Mouse (Mus musculus): ENCODE results near the gene Tmem178b. TPM values are rescaled to one million over a fixed set of nuclear protein-coding genes. Genes with fewer than 3 reads are reported as not detected.

Tmem178b gene
- total RNA-seq, 1 experiment from 2014 or later, result not detected

GRCm38 (mm10) chr6:40006006-40006765 lies 133.1 kb downstream of the Tmem178b start:
- ATAC-seq (replicated peaks in 1 of 2; ENCODE audit: insufficient read depth in 1 of 2, low FRiP score in 2 of 2, low TSS enrichment in 1 of 2, low read depth in 1 of 2, poor library complexity in 2 of 2, severe bottlenecking in 2 of 2), result no peak

- no peak for ATAC-seq (replicated peaks in 1 of 2; ENCODE audit: insufficient read depth in 1 of 2, low FRiP score in 2 of 2, low TSS enrichment in 1 of 2, low read depth in 1 of 2, poor library complexity in 2 of 2, severe bottlenecking in 2 of 2)
Measured at GRCm38 (mm10) chr6:40008166-40008907, 135.3 kb downstream of the Tmem178b start.

GRCm38 (mm10) chr6:40009718-40010117 lies 136.6 kb downstream of the Tmem178b start:
- ATAC-seq (replicated peaks in 1 of 2; ENCODE audit: insufficient read depth in 1 of 2, low FRiP score in 2 of 2, low TSS enrichment in 1 of 2, low read depth in 1 of 2, poor library complexity in 2 of 2, severe bottlenecking in 2 of 2), result no peak

GRCm38 (mm10) chr6:40011066-40011465 lies 138.0 kb downstream of the Tmem178b start:
- ATAC-seq (replicated peaks in 1 of 2; ENCODE audit: insufficient read depth in 1 of 2, low FRiP score in 2 of 2, low TSS enrichment in 1 of 2, low read depth in 1 of 2, poor library complexity in 2 of 2, severe bottlenecking in 2 of 2), result no peak

GRCm38 (mm10) chr6:40011609-40012008 lies 138.5 kb downstream of the Tmem178b start:
- no peak for ATAC-seq (replicated peaks in 1 of 2; ENCODE audit: insufficient read depth in 1 of 2, low FRiP score in 2 of 2, low TSS enrichment in 1 of 2, low read depth in 1 of 2, poor library complexity in 2 of 2, severe bottlenecking in 2 of 2)

GRCm38 (mm10) chr6:40013407-40013806 lies 140.3 kb downstream of the Tmem178b start:
- peak; percentile 87 to 96 for ATAC-seq (replicated peaks in 1 of 2; ENCODE audit: insufficient read depth in 1 of 2, low FRiP score in 2 of 2, low TSS enrichment in 1 of 2, low read depth in 1 of 2, poor library complexity in 2 of 2, severe bottlenecking in 2 of 2)

GRCm38 (mm10) chr6:40015185-40015584 lies 142.1 kb downstream of the Tmem178b start:
- no peak for ATAC-seq (replicated peaks in 1 of 2; ENCODE audit: insufficient read depth in 1 of 2, low FRiP score in 2 of 2, low TSS enrichment in 1 of 2, low read depth in 1 of 2, poor library complexity in 2 of 2, severe bottlenecking in 2 of 2)

- no peak for ATAC-seq (replicated peaks in 1 of 2; ENCODE audit: insufficient read depth in 1 of 2, low FRiP score in 2 of 2, low TSS enrichment in 1 of 2, low read depth in 1 of 2, poor library complexity in 2 of 2, severe bottlenecking in 2 of 2)
Measured at GRCm38 (mm10) chr6:40015711-40016460, 142.8 kb downstream of the Tmem178b start.

GRCm38 (mm10) chr6:40019396-40019795 lies 146.3 kb downstream of the Tmem178b start:
- no peak for ATAC-seq (replicated peaks in 1 of 2; ENCODE audit: insufficient read depth in 1 of 2, low FRiP score in 2 of 2, low TSS enrichment in 1 of 2, low read depth in 1 of 2, poor library complexity in 2 of 2, severe bottlenecking in 2 of 2)

GRCm38 (mm10) chr6:40023592-40024335 lies 150.7 kb downstream of the Tmem178b start:
- ATAC-seq (replicated peaks in 1 of 2; ENCODE audit: insufficient read depth in 1 of 2, low FRiP score in 2 of 2, low TSS enrichment in 1 of 2, low read depth in 1 of 2, poor library complexity in 2 of 2, severe bottlenecking in 2 of 2), result no peak

- ATAC-seq (replicated peaks in 1 of 2; ENCODE audit: insufficient read depth in 1 of 2, low FRiP score in 2 of 2, low TSS enrichment in 1 of 2, low read depth in 1 of 2, poor library complexity in 2 of 2, severe bottlenecking in 2 of 2), result no peak
Measured at GRCm38 (mm10) chr6:40024336-40024934, 151.4 kb downstream of the Tmem178b start.

- no peak for ATAC-seq (replicated peaks in 1 of 2; ENCODE audit: insufficient read depth in 1 of 2, low FRiP score in 2 of 2, low TSS enrichment in 1 of 2, low read depth in 1 of 2, poor library complexity in 2 of 2, severe bottlenecking in 2 of 2)
Measured at GRCm38 (mm10) chr6:40032901-40033300, 159.8 kb downstream of the Tmem178b start.

- no peak for ATAC-seq (replicated peaks in 1 of 2; ENCODE audit: insufficient read depth in 1 of 2, low FRiP score in 2 of 2, low TSS enrichment in 1 of 2, low read depth in 1 of 2, poor library complexity in 2 of 2, severe bottlenecking in 2 of 2)
Measured at GRCm38 (mm10) chr6:40033935-40034334, 160.9 kb downstream of the Tmem178b start.

- no peak for ATAC-seq (replicated peaks in 1 of 2; ENCODE audit: insufficient read depth in 1 of 2, low FRiP score in 2 of 2, low TSS enrichment in 1 of 2, low read depth in 1 of 2, poor library complexity in 2 of 2, severe bottlenecking in 2 of 2)
Measured at GRCm38 (mm10) chr6:40048969-40049908, 176.2 kb downstream of the Tmem178b start.

GRCm38 (mm10) chr6:40049909-40050484 lies 176.9 kb downstream of the Tmem178b start:
- ATAC-seq (replicated peaks in 1 of 2; ENCODE audit: insufficient read depth in 1 of 2, low FRiP score in 2 of 2, low TSS enrichment in 1 of 2, low read depth in 1 of 2, poor library complexity in 2 of 2, severe bottlenecking in 2 of 2), result no peak

- no peak for ATAC-seq (replicated peaks in 1 of 2; ENCODE audit: insufficient read depth in 1 of 2, low FRiP score in 2 of 2, low TSS enrichment in 1 of 2, low read depth in 1 of 2, poor library complexity in 2 of 2, severe bottlenecking in 2 of 2)
Measured at GRCm38 (mm10) chr6:40051698-40052097, 178.6 kb downstream of the Tmem178b start.
